Mouse (Mus musculus) lung, adult 2 months (tissue): Measurements from ENCODE around the gene Cldn15.

ENCODE experiments used
- CTCF ChIP-seq: fragments of 200-500 bp; IDR thresholded peaks from 2 replicates; pipeline ENCODE4 v1.5.1; 2011; ENCODE audit warnings: mild to moderate bottlenecking, low read length, control low read depth; ENCODE audit not compliant: insufficient read depth
- POLR2A ChIP-seq: fragments of 200-500 bp; IDR thresholded peaks from 2 replicates; pipeline ENCODE4 v1.6.1; 2011; ENCODE audit warnings: low read depth, mild to moderate bottlenecking, control low read depth, low read length, borderline replicate concordance; ENCODE audit errors: extremely low read depth

DNA sequence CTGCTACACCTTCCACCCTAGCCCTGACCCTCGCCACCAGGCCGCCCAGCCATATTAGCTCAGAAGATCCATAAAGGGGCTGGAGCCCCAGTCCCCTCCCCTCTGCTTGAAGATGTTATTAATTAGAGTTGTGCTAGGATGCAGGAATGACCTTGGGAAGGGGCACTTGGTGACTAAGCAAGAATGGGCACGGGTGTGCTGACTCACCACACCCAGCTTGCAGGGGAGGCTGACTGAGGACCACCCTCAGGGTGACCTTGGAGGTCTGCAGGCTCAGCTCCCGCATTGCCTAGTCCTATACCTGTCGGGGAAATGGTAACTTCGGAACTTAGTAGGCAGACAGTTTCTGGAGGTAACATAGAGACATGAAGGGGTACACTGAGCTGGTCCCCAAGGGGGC, 32.5 kb upstream of the Cldn15 start:
- TF ChIP-seq POLR2A (no peak), CTCF (no peak)
